Mouse (Mus musculus): ENCODE measurements around the gene Plcd3. TPM values are rescaled to one million over a fixed set of nuclear protein-coding genes. Genes with fewer than 3 reads are reported as not detected.

Plcd3 gene
- total and polyA plus RNA-seq, 3 experiments = 2.0 to 2.6 TPM; not detected in 1

GRCm38 (mm10) chr11:103116959-103117590, 15.6 kb upstream of the Plcd3 start (continued):
- TF ChIP-seq EP300 (IDR thresholded peaks at IDR 0.05; ENCODE audit: low read depth in 1 of 2, low read length in 2 of 2) (no peak), MEF2A (IDR thresholded peaks at IDR 0.05; ENCODE audit: extremely low read depth, insufficient replicate concordance, low read depth, low read length, poor library complexity, severe bottlenecking) (no peak), CHD2 (IDR thresholded peaks at IDR 0.05; ENCODE audit: low read length) (no peak)

- peak; percentile 100 for DNase-seq (ENCODE audit: low read depth, low spot score)
- peak within 1 kb of the TSS; percentile 96 for H3K9ac ChIP-seq (ENCODE audit: control insufficient read depth, low read depth, low read length, poor library complexity, severe bottlenecking)
- no peaks in the 10 kb centered on the region for H3K9me3 ChIP-seq (replicated peaks; ENCODE audit: insufficient read depth, low read length)
- H3K4me3 ChIP-seq (ENCODE audit: control insufficient read depth in 1 of 2, insufficient read depth in 1 of 2, low read depth in 2 of 2, low read length in 2 of 2) = peak within 1 kb of the TSS; percentile 61 to 85
- H3K79me2 ChIP-seq (ENCODE audit: control insufficient read depth, insufficient read depth, low read length, poor library complexity) = peaks cover 29% of the 10 kb centered on the region
- H3K27me3 ChIP-seq (ENCODE audit: control insufficient read depth in 1 of 2, insufficient read depth in 2 of 2, low read length in 2 of 2) = no peaks in the 10 kb centered on the region
- H3K27ac ChIP-seq (ENCODE audit: control insufficient read depth, low read depth, low read length) = peak within 1 kb of the TSS; percentile 95
- peaks cover 0 to 16% of the 10 kb centered on the region in 2 experiments; a peak in 2 of 4 replicates for H3K36me3 ChIP-seq (ENCODE audit: control insufficient read depth in 1 of 2, insufficient read depth in 2 of 2, low read length in 2 of 2)
- H3K4me1 ChIP-seq (ENCODE audit: control insufficient read depth in 1 of 2, insufficient read depth in 2 of 2, low read length in 2 of 2) = peaks cover 7 to 8% of the 10 kb centered on the region in 2 experiments; a peak in 3 of 4 replicates
- TF ChIP-seq SIN3A (IDR thresholded peaks at IDR 0.05; ENCODE audit: low read length) (peak; percentile 84), MEF2A (IDR thresholded peaks at IDR 0.05; ENCODE audit: extremely low read depth, insufficient replicate concordance, low read depth, low read length, poor library complexity, severe bottlenecking) (no peak), E2F4 (IDR thresholded peaks at IDR 0.05; ENCODE audit: borderline replicate concordance, low read depth, low read length) (no peak; the same call in 1 of the 2 replicates), MYC (IDR thresholded peaks at IDR 0.05; ENCODE audit: low read depth, low read length) (peak; percentile 1; the same call in 1 of the 2 replicates), RCOR1 (IDR thresholded peaks at IDR 0.05; ENCODE audit: low read depth, low read length) (no peak), EP300 (IDR thresholded peaks at IDR 0.05; ENCODE audit: low read depth in 1 of 2, low read length in 2 of 2) (peak in 1 of 2 experiments; percentile 54; a peak in 1 of 4 replicates), GATA1 (IDR thresholded peaks at IDR 0.05; ENCODE audit: low read depth, low read length) (no peak), NELFE (IDR thresholded peaks at IDR 0.05; ENCODE audit: low read depth, low read length) (peak; percentile 99), BHLHE40 (IDR thresholded peaks at IDR 0.05; ENCODE audit: borderline replicate concordance, low read depth, low read length) (peak; percentile 23; the same call in 1 of the 2 replicates), ETS1 (IDR thresholded peaks at IDR 0.05; ENCODE audit: low read depth, low read length) (peak; percentile 46; the same call in 1 of the 2 replicates), KAT2A (conservative IDR thresholded peaks at IDR 0.05; ENCODE audit: low read depth, low read length) (peak; percentile 77; the same call in 1 of the 2 replicates), CTCF (IDR thresholded peaks at IDR 0.05 in 2 of 3, conservative IDR thresholded peaks at IDR 0.05 in 1 of 3; ENCODE audit: control insufficient read depth in 1 of 3, insufficient read depth in 1 of 3, low read depth in 2 of 3, low read length in 3 of 3, poor library complexity in 1 of 3, severe bottlenecking in 1 of 3) (no peak), ZC3H11A (IDR thresholded peaks at IDR 0.05; ENCODE audit: low read depth, low read length) (no peak), USF1 (IDR thresholded peaks at IDR 0.05; ENCODE audit: low read depth, low read length) (peak; percentile 67), RAD21 (IDR thresholded peaks at IDR 0.05; ENCODE audit: low read depth, low read length) (no peak), HCFC1 (IDR thresholded peaks at IDR 0.05; ENCODE audit: low read depth, low read length) (peak; percentile 93), MYB (IDR thresholded peaks at IDR 0.05; ENCODE audit: low read depth, low read length) (peak; percentile 78), JUND (IDR thresholded peaks at IDR 0.05; ENCODE audit: low read depth, low read length) (no peak), GABPA (IDR thresholded peaks at IDR 0.05; ENCODE audit: low read depth, low read length) (no peak), TCF12 (IDR thresholded peaks at IDR 0.05; ENCODE audit: low read depth, low read length) (peak; percentile 88), TAL1 (IDR thresholded peaks at IDR 0.05; ENCODE audit: low read length) (no peak), POLR2AphosphoS2 (IDR thresholded peaks at IDR 0.05; ENCODE audit: low read length) (peak; percentile 100), MAX (IDR thresholded peaks at IDR 0.05; ENCODE audit: low read length) (no peak), USF2 (IDR thresholded peaks at IDR 0.05; ENCODE audit: borderline replicate concordance in 1 of 2, insufficient read depth in 1 of 2, low read depth in 1 of 2, low read length in 2 of 2) (no peak), CHD2 (IDR thresholded peaks at IDR 0.05; ENCODE audit: low read length) (no peak), ZNF384 (IDR thresholded peaks at IDR 0.05; ENCODE audit: low read depth, low read length) (peak; percentile 62), MAZ (IDR thresholded peaks at IDR 0.05; ENCODE audit: low read depth, low read length) (peak; percentile 99), ELF1 (IDR thresholded peaks at IDR 0.05; ENCODE audit: low read depth, low read length) (peak; percentile 93), NRF1 (IDR thresholded peaks at IDR 0.05; ENCODE audit: insufficient read depth, low read depth, low read length, poor library complexity, severe bottlenecking) (peak; percentile 100), ZKSCAN1 (IDR thresholded peaks at IDR 0.05; ENCODE audit: low read depth, low read length) (no peak), CHD1 (IDR thresholded peaks at IDR 0.05; ENCODE audit: low read depth, low read length) (0 out of 2 replicates have a peak, but pooled peaks have one; percentile 14)
Measured at GRCm38 (mm10) chr11:103116008-103116818, 14.8 kb upstream of the Plcd3 start, which contains the start of gene Hexim1. Gene Hexim1 (plus strand): TSS chr11:103116231.
